Mouse (Mus musculus) urinary bladder, adult 2 months (tissue): ENCODE results near the gene Polrmt. TPM values are rescaled to one million over a fixed set of nuclear protein-coding genes. Genes with fewer than 3 reads are reported as not detected.

Experiments
- DNase-seq: peaks from one replicate; pipeline ENCODE4 v3.0.0; 2022; ENCODE audit warnings: low spot score
- polyA plus RNA-seq: library from polyadenylated mRNA; depleted of rRNA; stranded (reverse); fragments of >200 nt; gene quantifications from 2 replicates; pipeline ENCODE4 v1.2.3, GENCODE M21; 2012; rRNA removed

Polrmt gene
- polyA plus RNA-seq, 1 experiment, result 31.7 TPM

- DNase-seq, result no peak
Observed at GRCm38 (mm10) chr10:79688720-79689119, 57.7 kb downstream of the Polrmt start, which contains the start of gene Gzmm. TSS of gene Gzmm (plus strand) at chr10:79689020.

DNA sequence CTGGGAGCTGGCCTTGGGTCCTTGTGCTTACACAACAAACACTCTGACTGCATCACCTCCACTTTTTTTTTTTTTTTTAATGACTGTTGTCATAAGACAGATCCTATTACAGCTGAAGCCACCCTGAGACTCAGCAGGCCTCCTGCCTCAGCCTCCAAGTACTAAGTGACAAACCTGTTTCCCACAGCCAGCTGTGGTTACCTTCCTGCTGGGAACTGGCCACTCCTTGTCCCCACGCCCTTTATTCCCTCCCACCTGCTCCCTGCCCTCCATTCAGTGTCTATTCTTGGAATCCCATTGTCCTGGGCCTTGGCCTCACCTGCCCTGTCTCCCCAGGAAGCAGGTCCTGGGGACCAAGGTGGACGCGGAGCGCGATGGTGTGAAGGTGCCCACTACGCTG lies 58.9 kb downstream of the Polrmt start:
- DNase-seq, result no peak

DNA sequence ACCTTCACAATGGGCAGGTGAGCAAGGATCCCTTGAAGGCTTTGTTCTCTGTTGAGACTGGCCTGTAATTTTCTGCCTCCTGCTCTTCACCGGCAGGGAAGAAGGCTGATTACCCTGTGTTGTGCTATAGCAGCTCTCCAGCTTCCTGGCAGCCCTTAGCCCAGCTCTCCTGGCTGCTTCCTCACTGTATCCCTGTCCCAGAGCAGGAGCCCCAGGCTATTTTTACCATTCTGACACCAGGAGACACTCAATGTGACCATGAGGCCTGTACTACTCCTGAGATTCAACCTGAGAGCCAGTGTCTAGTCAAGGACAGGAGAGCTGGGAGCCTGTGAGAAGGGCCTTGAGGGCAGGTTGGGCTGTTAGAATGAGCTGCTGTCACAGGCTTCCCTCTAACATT lies 59.7 kb downstream of the Polrmt start:
- DNase-seq, result no peak

DNA sequence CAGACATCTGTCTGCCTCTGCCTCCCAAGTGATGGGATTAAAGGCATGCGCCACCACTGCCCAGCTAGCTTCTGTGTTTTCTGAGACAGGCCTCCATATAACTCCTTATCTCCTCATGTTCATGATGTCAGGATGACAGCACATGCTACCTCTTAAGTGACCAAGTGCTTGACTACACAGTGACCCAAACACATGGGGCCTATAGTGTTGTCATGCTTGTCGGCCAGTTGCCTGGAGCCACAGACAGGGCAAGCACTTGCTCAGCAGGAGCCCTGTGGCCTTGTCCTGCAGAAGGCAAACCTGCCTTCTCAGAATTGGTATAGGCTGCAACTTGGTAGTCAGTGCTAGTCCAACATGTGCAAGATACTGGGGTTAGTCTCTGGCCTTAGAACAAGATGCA lies 60.2 kb downstream of the Polrmt start:
- no peak for DNase-seq

Other genes starting within 250 kb of the Polrmt start
- 21.5 and 29.1 TPM in 2 replicates for gene Plpp2, start 212.8 kb downstream of the Polrmt start, polyA plus RNA-seq
- 54.3 and 59.5 TPM in 2 replicates for gene Mier2, start 191.4 kb downstream of the Polrmt start, polyA plus RNA-seq
- not detected in 2 replicates for gene Theg, start 159.2 kb downstream of the Polrmt start, polyA plus RNA-seq
- 0.04 and 0.06 TPM in 2 replicates for gene C2cd4c, start 132.6 kb downstream of the Polrmt start, polyA plus RNA-seq
- 7.4 and 7.6 TPM in 2 replicates for gene Shc2, start 108.7 kb downstream of the Polrmt start, polyA plus RNA-seq
- not detected in 2 replicates for gene Odf3l2, start 100.8 kb downstream of the Polrmt start, polyA plus RNA-seq
- gene Madcam1, start 82.0 kb downstream of the Polrmt start, polyA plus RNA-seq, result not detected in 2 replicates
- gene Tpgs1, start 77.2 kb downstream of the Polrmt start, polyA plus RNA-seq, result 29.1 and 33.7 TPM in 2 replicates
- gene Cdc34, start 64.4 kb downstream of the Polrmt start, polyA plus RNA-seq, result 60.6 and 70.0 TPM in 2 replicates
- 1.1 and 1.4 TPM in 2 replicates for gene Gzmm, start 57.6 kb downstream of the Polrmt start, polyA plus RNA-seq
- gene Bsg, start 42.1 kb downstream of the Polrmt start, polyA plus RNA-seq, result 614 and 631 TPM in 2 replicates
- gene Hcn2, start 29.9 kb downstream of the Polrmt start, polyA plus RNA-seq, result 0.96 and 1.5 TPM in 2 replicates
- gene Fgf22, start 8.5 kb upstream of the Polrmt start, polyA plus RNA-seq, result 0.04 and 0.06 TPM in 2 replicates
- 54.5 and 59.4 TPM in 2 replicates for gene Rnf126, start 20.4 kb upstream of the Polrmt start, polyA plus RNA-seq
- gene Fstl3, start 30.7 kb upstream of the Polrmt start, polyA plus RNA-seq, result 41.4 and 44.3 TPM in 2 replicates
- 0.47 and 0.49 TPM in 2 replicates for gene Prss57, start 44.4 kb upstream of the Polrmt start, polyA plus RNA-seq
- gene Palm, start 47.0 kb upstream of the Polrmt start, polyA plus RNA-seq, result 52.6 and 77.5 TPM in 2 replicates
- 0.66 and 0.92 TPM in 2 replicates for gene Misp, start 74.4 kb upstream of the Polrmt start, polyA plus RNA-seq
- 140 and 166 TPM in 2 replicates for gene Ptbp1, start 107.8 kb upstream of the Polrmt start, polyA plus RNA-seq
- 0.62 and 1.0 TPM in 2 replicates for gene Prtn3, start 127.9 kb upstream of the Polrmt start, polyA plus RNA-seq
- gene Plppr3, start 128.1 kb upstream of the Polrmt start, polyA plus RNA-seq, result 1.8 TPM in 2 replicates
- 0.19 TPM in 1 of 2 replicates, not detected in the other for gene Elane, start 139.7 kb upstream of the Polrmt start, polyA plus RNA-seq
- gene Cfd, start 144.3 kb upstream of the Polrmt start, polyA plus RNA-seq, result 564 and 1,194 TPM in 2 replicates
- 31.7 and 40.9 TPM in 2 replicates for gene Med16, start 162.3 kb upstream of the Polrmt start, polyA plus RNA-seq
- not detected in 2 replicates for gene Gm26602, start 164.3 kb upstream of the Polrmt start, polyA plus RNA-seq
- gene Kiss1r, start 170.4 kb upstream of the Polrmt start, polyA plus RNA-seq, result 5.5 and 5.7 TPM in 2 replicates
- gene R3hdm4, start 174.6 kb upstream of the Polrmt start, polyA plus RNA-seq, result 140 and 147 TPM in 2 replicates
- gene Arid3a, start 180.5 kb upstream of the Polrmt start, polyA plus RNA-seq, result 3.8 and 4.1 TPM in 2 replicates
- 23.5 and 25.0 TPM in 2 replicates for gene Wdr18, start 213.6 kb upstream of the Polrmt start, polyA plus RNA-seq
- 0.04 TPM in 1 of 2 replicates, not detected in the other for gene Grin3b, start 224.1 kb upstream of the Polrmt start, polyA plus RNA-seq
- gene Tmem259, start 237.7 kb upstream of the Polrmt start, polyA plus RNA-seq, result 135 and 159 TPM in 2 replicates
- 173 and 185 TPM in 2 replicates for gene Cnn2, start 242.0 kb upstream of the Polrmt start, polyA plus RNA-seq
- 7.5 and 9.2 TPM in 2 replicates for gene Abca7, start 249.9 kb upstream of the Polrmt start, polyA plus RNA-seq